Mouse (Mus musculus) left cerebral cortex, adult 9 months (tissue): Measurements from ENCODE around the gene Tmem259.
A peak's percentile ranks its signal among the peaks of the same experiment; 100 is the strongest.

Experiments
- DNase-seq, 2 experiments: peaks; one replicate each; pipeline ENCODE4 v3.0.0; 2022; ENCODE audit warnings: low spot score in 2 of 2

The Tmem259 gene

DNA sequence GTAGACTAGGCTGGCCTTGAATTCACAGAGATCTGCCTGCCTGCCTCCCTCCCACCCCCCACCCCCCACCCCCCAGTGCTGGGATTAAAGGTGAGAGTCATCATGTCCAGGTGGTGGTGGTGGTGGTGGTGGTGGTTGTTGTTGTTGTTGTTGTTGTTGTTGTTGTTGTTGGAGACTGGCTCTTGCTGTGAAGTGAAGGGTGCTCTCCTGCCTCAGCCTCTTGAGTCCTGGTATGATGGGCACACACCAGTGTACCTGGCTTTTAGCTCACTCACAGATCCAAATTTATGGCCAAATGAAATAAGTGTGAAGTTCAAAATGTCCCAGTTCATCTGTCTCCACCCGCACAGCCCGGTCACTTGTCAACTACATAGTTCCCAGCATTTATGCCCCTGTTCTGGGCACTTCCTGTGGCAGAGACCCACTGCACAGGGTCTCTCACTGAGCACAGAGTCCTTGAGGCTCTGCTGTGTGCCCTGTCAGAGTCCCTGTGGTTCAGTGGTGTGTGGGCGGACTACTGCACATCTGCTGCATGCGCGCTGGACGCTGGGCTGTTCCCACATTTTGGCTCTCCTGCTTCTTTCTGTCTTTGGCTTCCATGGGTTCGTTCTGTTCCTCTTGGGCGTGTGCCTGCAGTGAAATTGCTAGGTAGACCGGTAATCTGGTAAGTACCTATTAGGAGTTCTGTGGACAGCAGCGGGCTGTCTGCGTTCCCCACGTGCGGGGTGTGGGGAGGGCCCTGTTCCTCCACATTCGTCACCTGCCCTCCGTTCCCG is 49.1 kb downstream of the Tmem259 start:
- DNase-seq: no peak

DNA sequence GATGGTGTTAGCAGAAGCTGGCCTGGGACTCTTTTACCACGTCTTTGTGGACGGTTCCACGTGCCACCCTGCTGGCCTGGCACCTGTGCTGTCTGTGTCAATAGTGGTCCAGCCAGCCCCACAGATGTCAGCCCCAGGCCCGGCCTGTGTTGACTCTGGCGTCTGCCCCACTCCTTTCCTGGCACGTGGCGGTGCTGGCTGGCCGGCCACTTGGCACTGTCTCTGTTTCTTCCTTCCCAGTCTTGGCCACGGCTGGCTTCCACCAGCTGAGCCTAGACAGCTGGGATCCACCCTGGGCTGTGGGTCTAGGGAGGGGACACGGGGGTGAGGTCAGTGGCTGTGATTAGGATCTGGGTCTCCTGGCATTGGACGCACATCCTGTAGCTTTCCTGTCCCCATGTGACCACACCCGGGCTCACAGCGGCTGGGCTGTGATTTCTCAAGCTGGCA is 49.8 kb downstream of the Tmem259 start:
- no peak for DNase-seq

DNA sequence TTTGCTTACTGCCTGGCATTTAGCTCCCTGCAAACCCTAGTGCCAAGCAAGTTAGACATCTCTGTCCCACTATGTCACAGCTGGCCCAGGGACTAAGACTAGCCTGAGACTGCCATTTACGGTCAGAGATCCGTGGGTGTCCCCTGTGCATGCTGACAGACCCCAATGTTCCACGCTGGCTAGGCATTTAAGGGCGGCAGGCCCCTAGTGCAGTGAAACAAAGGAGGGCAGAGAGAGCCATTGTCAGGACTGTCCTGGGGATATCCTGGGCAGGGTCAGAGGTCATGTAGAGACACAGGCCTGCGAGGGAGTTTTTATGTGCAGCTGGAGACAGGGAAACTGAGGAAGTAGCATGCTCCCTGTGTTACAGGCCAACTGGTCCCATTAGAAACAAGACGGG is 50.3 kb downstream of the Tmem259 start:
- no peak for DNase-seq

DNA sequence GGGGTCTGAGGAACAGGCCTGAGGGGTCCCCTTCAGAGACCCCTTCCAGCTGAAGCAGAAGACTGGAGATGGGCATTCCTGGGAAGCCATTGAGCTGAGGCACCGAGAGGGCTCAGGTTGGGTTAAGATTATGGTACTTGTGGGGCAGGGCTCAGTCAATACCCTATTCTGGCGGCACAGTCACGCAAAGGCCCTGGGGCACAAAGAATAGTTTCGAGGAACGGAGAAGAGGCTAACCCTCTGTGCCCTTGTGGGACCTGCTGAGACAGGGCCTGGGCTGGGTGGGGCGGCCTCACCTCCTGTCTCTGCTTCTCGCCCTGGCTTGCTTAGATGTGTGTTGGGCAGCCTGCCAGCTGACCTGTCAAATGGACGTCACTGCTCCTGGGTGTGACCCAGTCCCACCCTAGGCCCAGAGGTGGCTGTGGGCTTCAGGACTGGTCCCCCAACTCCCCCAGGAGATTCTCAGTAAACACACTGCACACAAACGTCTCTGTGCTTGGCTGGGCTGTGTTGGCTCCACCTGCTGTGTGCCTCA is 50.9 kb downstream of the Tmem259 start:
- DNase-seq: no peak

DNA sequence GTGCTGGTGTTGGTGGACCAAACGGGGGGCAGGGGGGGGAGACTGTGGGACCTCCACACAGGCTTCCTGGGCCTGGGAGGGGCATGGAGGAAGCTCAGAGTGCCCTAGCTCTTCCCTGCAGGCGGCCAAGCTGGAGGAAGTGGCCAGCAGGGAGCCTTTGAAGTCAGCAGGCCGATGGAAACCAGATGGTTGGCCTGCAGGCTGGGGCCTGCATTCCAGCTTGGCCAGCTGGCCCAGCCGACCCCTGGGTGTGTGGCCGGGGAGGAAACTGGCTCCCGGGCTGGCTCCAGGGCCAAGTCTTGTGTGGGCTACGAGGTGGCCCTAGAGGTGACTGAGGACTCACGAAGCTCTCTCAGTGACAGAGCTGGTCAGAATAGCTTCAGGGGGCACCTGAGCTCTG is 51.4 kb downstream of the Tmem259 start:
- no peak for DNase-seq

DNA sequence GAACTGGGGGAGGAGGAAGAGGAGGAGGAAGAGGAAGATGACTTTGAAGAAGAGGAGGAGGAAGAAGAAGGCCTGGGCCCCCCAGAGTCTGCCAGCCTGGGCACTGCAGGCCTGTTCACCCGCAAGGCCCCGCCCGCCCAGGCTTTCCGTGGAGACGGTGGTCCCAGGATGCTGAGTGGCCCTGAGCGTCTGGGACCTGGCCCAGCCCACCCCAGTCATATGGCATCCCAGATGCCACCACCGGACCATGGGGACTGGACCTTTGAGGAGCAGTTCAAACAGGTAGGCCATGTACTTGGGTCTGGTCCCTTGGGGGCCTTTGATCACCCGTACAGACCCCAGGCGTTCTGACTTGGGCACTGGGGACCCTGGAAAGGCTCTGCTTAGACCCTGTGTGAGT is 52.3 kb downstream of the Tmem259 start:
- no peak for DNase-seq

DNA sequence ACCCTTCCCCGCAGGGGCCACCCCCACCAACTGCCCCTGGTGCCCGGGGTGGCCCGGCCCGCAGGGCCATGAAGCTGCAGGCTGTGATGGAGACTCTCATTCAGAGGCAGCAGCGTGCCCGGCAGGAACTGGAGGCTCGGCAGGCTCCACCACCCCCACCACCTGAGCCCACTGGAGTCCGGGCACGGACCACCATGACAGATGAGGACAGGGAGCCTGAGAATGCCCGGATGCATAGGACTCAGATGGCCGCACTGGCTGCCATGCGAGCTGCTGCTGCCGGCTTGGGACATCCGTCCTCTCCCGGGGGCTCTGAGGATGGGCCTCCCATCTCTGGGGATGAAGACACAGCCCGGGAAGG is 53.3 kb downstream of the Tmem259 start:
- DNase-seq: no peak

DNA sequence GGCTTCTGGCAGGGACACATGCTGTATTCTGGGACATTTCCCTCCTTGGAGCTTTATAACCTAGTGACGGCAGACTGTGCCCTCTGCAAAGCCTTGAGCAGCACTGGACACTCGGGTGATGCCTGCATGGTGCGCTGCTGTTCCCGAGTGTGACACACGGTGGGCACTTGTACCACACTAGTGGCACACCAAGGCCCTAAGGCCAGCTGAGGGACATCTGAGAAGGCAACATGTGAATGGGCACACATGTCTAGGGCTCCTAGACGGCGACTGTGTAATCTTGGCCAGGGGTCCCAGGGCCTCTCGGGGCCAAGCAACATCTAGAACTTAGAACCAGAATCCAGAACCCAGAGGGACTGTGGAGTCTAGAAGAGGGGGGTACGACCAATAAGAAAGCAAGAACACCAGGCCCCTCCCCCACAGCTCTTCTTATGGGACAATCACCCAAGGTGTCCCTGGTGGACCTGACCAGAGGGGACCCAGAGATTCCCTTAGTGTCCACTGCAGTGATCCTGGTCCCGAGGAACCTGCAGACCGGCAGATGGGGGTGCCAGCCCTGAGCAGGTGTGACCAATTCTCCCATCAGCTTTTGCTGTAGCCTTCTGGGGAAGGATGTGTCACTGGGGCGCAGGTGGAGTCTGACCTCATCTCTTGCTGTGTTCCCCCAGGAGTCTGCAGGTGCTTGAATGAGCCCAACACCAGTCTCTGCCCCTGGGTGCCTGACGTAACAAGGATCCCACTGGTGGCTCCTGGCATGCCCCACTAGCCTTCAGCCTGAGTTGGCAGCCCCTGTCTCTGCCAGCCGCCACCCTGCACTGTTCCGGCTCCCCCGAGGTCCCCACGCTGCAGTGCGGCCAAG is 53.9 kb downstream of the Tmem259 start:
- DNase-seq: no peak

DNA sequence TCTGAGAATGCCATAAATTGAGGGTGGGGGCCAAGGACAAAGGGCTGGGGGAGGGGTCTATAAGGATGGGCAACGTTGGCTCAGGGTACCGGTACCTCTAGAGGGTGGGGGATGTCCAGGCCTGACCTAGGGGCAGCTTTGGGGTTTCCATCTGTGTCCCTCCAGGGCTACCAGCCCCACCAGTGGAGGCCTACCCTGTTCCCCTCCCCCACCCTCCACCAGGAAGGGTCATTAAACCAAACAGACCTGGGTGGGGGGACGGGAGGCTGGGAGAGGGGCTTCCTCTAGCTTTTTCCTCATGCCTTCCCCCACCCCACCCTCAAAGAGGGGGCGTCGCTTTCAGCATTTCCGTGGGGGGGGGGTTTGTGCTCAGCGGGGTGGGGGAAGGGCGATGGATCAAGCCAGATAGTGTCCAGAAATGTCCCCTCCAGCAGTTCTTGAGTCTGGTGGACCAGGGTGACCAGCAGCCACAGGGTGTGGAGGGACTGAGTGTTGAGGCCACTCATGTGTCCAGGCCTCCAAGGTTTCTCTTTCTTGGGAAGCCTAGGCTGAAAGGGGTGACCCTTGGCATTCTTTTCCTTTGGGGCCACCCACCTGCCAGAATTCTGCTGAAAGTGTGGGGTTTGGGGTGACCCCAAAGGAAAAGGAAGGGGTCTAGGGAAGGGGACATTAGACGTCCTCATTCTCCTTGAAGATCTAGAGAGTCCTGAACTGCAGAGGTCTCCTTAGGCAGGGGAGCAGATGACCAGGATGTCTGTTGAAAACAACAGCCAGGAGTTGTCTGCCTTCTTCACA is 55.0 kb downstream of the Tmem259 start:
- no peak for DNase-seq

DNA sequence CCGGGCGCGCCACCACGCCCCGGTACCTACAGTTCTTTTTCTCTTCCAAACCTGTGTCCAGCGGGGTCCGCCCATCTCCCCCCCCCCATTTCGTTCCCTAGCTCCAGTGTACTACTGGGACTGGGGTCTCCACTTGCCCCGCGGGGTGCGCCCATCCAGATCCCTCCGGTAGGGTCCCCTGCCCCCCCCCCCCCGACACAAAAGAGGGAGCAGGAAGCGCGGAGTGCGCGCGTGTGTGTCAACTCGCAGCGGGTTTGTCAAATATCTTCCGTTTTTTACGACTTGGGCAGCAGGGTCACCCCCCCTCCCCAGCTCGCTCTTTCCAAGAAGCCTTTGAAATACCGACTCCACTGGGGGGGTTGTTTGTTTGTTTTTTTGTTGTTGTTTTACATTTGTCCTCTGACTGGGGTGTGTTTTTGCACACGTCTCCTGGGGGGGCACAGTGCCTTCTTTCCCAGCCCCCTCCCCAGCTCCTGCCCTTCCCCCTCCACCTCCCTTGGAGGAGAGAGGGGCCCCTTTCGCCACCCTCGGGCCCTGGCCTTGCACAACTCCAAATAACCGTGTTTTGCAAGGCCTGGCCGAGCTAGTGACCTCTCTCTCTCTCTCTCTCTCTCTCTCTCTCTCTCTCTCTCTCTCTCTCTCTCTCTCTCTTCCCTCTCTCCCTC is 56.0 kb downstream of the Tmem259 start:
- no peak for DNase-seq

DNA sequence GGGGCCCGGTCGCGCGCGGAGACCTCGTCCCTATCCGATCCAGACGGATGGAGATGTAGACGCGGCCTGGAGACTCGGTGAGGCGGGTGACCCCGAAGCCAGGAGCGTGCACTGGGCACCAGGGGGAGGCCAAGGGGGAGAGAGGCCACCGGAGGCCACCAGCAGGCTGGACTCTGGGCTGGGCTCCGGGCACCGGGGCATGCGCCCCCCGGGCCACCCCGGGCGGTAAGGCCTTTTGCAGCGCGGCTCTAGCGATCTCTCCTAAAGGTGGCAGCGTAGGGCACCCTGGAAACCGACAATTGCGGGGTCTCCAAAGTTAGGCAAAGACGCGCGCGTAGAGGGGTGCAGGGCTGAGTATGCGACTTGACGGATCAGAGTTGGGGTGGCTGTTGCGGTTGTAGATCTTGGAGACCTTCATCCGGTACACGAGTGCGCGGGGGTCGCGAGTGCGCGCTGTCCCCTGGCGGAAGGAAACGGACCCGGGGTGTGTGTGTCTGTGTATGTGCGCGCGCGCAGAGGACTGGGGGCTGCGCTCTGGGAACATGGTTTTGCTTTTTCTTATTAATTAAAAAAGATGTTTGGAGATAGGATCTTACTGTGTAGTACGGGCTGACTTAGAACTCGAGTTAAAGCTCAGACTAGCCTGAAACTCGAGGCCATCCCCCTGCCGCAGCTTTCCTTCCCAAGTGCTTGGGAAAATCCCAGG is 56.7 kb downstream of the Tmem259 start:
- DNase-seq: no peak

DNA sequence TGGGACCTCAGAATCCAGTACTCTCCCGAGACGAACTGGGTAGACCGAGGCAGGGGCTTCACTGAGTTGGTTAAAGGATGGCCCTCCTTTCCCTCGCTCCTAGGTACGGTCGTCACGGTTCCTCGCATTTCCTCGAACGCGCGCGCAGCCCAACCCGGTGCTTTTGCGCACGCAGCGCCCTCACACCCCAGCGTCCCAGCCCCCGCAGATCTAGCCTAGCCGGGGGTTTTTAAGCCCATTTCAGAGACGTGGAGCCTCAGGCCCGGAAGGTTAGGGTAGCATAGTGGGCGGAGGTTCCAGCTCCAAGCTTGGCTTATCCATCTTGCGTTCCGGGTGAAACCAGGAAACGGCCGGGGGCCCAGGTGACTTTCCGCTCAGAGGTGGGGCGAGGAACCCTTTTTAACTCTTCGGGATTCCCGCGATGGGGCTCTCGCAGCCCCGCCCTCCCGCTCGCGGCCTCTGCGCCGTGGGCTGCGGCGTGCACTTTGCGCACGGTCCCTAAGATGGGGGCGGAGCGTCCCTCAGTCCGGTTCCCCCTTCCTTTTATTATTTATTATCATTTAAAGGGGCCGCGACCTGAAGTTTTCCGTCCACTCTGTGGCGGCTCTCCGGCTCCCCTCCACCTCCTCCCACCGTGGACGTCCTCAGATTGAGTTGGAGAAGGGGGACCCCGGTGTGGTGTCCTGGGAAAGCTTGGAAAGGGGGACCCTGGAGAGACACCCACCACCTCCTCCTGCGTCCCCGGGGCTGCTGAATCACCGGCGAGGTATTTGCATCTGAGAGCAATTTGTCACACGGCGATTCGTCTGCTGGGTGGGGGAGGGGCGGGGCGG is 57.4 kb downstream of the Tmem259 start, which contains the start of gene Arid3a:
Gene Arid3a, plus strand, starts transcription at position 553 of the 833 bp plus-strand sequence.
- DNase-seq: peak; percentile 73 to 87

DNA sequence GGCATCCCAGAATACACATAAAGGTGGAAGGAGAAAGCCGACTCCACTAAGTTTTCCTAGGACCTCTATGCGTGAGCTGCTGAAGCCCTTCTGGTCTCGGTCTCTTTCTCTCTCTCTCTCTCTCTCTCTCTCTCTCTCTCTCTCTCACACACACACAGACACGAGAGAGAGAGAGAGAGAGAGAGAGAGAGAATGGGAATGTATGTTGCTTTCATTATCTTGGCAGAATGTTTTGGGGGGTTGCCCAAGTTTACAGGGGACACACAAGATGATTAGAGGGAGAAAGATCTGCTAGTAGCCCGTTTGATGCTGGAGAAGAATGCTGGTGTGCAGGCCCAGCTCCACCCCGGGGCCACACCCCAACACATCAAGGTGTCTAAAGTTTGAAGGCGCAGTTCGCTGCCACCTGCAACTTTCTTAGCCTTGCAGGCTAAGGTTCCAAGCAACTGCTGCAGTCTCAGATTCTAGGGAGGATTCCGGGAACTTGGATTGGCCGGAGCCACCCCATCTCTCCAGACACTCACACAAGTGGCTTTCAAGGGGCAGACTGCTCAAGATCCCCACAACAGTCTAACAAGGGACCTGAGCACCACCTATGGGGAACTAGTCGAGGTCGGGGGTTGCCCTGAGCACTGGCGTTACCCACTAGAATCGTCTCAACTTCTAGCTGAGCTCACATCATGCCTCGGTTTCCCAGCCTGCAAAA is 58.2 kb downstream of the Tmem259 start:
- no peak for DNase-seq

DNA sequence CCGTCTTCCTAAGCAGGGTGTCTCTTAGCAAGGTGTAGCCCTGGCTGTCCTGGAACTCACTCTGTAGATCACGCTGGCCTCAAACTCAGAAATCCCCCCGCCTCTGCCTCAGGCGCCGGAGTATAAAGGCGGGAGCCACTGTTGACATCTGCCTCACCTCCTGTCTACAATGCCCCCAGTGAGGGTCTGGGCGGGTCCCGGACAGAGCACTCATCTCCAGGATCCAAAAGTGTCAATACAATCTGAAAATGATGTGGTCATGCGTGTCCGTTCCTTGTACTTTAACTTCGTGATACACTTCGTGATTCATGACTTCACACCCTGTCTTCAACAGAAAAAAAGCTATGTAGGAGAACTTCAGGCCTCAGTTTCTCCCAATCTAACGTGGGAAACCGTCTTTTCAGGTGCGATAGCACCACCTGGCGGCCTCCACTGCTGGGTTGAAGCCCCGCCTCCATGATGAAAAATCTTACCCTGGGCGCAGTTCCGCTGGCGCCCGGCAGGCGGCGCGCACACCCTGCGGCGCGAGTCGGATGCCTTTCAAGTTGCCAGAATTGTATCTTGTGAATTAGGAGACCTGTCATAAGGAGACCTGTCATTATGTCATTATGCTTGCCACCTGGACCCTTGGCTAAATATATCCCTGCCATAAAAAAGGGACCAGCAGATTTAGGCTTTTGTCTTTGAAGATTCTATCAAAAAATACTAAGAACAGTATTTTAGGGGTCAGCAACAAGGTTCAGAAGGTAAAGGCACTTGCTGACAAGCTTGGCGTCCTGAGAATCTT is 58.9 kb downstream of the Tmem259 start:
- peak; percentile 74 to 97 for DNase-seq
